Mouse (Mus musculus): ENCODE data around the gene Lrrc51. TPM values are rescaled to one million over a fixed set of nuclear protein-coding genes. Genes with fewer than 3 reads are reported as not detected.
A peak's percentile ranks its signal among the peaks of the same experiment; 100 is the strongest.

Gene Lrrc51
- total RNA-seq, 2 experiments from 2014 or later, result 1.1 TPM

- DNase-seq, result peak; percentile 17
Measured at GRCm38 (mm10) chr7:101882413-101883154, 51.1 kb downstream of the Lrrc51 start.

DNA sequence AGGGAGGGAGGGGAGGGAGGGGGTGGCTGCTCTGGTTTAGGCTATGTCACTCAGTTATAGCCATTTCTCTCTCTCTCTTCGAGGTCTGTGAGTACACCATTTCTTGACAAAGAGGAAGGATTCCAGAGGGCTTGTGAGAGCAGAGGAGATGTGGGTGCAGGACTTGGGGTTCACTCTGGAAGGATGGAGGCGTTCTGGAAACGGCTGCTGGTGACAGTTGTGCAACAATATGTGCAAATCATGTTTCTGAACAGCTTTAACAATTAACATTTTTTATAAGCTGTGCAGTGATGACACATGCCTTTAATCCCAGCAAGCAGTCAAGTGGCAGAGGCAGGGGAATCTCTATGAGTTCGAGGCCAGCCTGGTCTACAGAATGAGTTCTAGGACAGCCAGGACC is 52.8 kb downstream of the Lrrc51 start:
- DNase-seq, result no peak

- no peak for DNase-seq
Measured at GRCm38 (mm10) chr7:101875978-101876377, 57.7 kb downstream of the Lrrc51 start.

DNA sequence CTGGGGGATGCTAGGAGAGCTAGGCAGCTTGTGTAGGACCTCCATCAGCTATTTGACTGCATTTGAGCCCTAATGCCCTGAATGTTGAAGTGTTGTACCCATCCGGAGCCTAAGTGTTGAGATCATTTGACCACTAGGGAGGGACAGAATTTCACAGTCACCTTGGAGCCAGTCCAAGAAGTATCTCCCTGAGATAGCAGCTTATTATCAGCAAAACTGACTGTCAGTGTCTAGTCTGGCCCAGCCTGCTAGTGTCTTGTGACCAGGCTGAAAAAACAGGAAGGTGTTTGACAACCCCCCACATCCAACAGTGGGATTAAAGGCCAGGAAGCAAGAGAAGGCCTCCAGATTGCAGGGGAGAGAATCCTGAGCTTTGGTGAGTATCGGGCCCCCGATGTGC is 62.4 kb downstream of the Lrrc51 start:
- no peak for DNase-seq

GRCm38 (mm10) chr7:101870629-101871028 is 63.1 kb downstream of the Lrrc51 start, which contains the start of gene Folr1:
Gene Folr1 (minus strand): TSS chr7:101870788.
- no peak for DNase-seq

DNA sequence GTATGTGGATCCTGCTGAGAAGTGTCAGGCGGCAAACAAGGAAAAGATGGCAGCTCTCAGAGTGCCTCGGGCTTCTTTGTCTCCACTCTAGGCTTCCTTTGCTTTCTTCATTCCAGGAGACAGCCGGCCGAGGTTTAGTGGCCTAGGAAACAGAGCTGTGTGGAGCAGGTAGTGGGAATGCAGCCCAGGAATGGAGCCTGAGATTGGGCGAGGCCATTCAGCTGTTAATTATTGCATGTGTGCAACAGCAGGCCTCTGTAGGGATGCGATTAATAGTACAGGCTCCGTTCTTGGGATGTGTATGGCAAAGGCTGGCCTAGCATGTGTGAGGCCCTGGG is 64.6 kb downstream of the Lrrc51 start:
- no peak for DNase-seq

GRCm38 (mm10) chr7:101868241-101869162 is 65.2 kb downstream of the Lrrc51 start:
- peak; percentile 37 for DNase-seq

DNA sequence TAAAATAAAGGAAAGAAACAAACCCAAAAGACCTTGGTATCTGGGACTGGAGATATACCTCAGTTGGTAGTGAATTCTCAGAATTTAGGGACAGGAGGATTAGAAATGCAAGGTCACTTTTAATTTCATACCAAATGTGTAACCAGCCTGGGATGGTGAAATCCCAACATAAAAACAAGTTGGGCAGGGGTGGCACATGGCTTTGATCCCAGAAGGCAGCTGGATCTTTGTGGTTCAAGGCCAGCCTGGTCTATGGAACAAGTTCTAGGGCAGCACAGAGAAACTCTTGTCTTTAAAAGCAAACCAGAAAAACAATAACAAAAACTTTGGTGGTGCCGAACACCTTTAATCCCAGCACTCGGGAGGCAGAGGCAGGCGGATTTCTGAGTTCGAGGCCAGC is 66.2 kb downstream of the Lrrc51 start:
- DNase-seq, result no peak

- no peak for DNase-seq
Measured at GRCm38 (mm10) chr7:101866491-101867265, 67.0 kb downstream of the Lrrc51 start.

GRCm38 (mm10) chr7:101863415-101863814 is 70.3 kb downstream of the Lrrc51 start, which contains the start of gene Anapc15:
Gene Anapc15 (plus strand): TSS chr7:101863715.
- no peak for DNase-seq

Small RNA genes lying within 50 kb of the gene (microRNA-seq; reads per million reads assigned to microRNA genes)
- gene Gm22655, result 0 reads per million in 2 experiments

Other genes with a start within 250 kb of the Lrrc51 start
- under 1 TPM; 0.27 to 0.43 TPM for gene Phox2a, start 115.6 kb downstream of the Lrrc51 start, total RNA-seq (2021)
- 100 to 1,000 TPM; 139 to 141 TPM for gene Inppl1, start 95.7 kb downstream of the Lrrc51 start, total RNA-seq (2021)
- under 1 TPM; 0.33 to 0.38 TPM for gene Folr2, start 76.7 kb downstream of the Lrrc51 start, total RNA-seq (2021)
- gene Anapc15, start 70.2 kb downstream of the Lrrc51 start, total RNA-seq (2021), result 10 to 100 TPM; 45.7 to 50.8 TPM
- gene Folr1, start 63.1 kb downstream of the Lrrc51 start, total RNA-seq (2021), result 1 to 10 TPM; 1.1 to 2.9 TPM
- 100 to 1,000 TPM; 104 to 109 TPM for gene Lamtor1, start 28.0 kb downstream of the Lrrc51 start, total RNA-seq (2021)
- not detected for gene Tomt, start 27.5 kb downstream of the Lrrc51 start, total RNA-seq (2021)
- 100 to 1,000 TPM in 1 of 2 experiments, 10 to 100 TPM in 1; 98.4 to 108 TPM for gene Numa1, start 216 bp upstream of the Lrrc51 start, total RNA-seq (2021)
- 1 to 10 TPM; 3.6 to 4.1 TPM for gene Il18bp, start 84.8 kb upstream of the Lrrc51 start, total RNA-seq (2021)
- 10 to 100 TPM; 23.8 to 25.6 TPM for gene Rnf121, start 131.6 kb upstream of the Lrrc51 start, total RNA-seq (2021)
- gene Xndc1, start 131.6 kb upstream of the Lrrc51 start, total RNA-seq (2021), result 10 to 100 TPM; 13.2 to 13.3 TPM
- 1 to 10 TPM in 1 of 2 experiments, under 1 TPM in 1; 0.90 to 1.1 TPM for gene Xntrpc, start 131.8 kb upstream of the Lrrc51 start, total RNA-seq (2021)
- under 1 TPM; 0.36 to 0.50 TPM for gene Trpc2, start 149.2 kb upstream of the Lrrc51 start, total RNA-seq (2021)
- 1 to 10 TPM; 8.0 to 8.1 TPM for gene Art1, start 167.8 kb upstream of the Lrrc51 start, total RNA-seq (2021)
- 1 to 10 TPM in 1 of 2 experiments, under 1 TPM in 1; 0.45 to 1.1 TPM for gene Art5, start 175.6 kb upstream of the Lrrc51 start, total RNA-seq (2021)
- gene Chrna10, start 182.9 kb upstream of the Lrrc51 start, total RNA-seq (2021), result under 1 TPM in 1 of 2 experiments, not detected in 1; 0.10 TPM